19 mouse cellular contexts compared by ENCODE assay signal in genomic region chr1:191353836-191354235, GRCm38 (mm10). TPM values are rescaled to one million over a fixed set of nuclear protein-coding genes. Genes with fewer than 3 reads are reported as not detected.
DNase-seq lines count a peak whose midpoint lies in the region; ATAC-seq and TF ChIP-seq lines count a peak whose summit lies in the region.
"Had no signal": no experiment of that assay in that cellular context is flagged by ENCODE, and none has a peak within 500 bp of the region (broad histone marks: within the 10 kb centered on the region; RNA-seq: fewer than 3 reads in every experiment).

No protein-coding gene starts in this region.

- DNase-seq in NIH3T3 (ENCODE audit: low read depth) (peak; percentile 49), adipocyte (ENCODE audit: low spot score) (peak; percentile 58)
- no peak for DNase-seq in limb, embryonic 10.5 days (ENCODE audit: low spot score)
- DNase-seq in stomach, postnatal 0 days (ENCODE audit: low spot score), result no peak
- DNase-seq in c-Kit-positive CD71-positive TER-119-positive erythroid progenitor cells, embryonic 14.5 days (ENCODE audit: low spot score), result no peak
- DNase-seq in layer of hippocampus, adult 18-20 months (ENCODE audit: low spot score in 2 of 2), result no peak
- no peak for DNase-seq in left cerebral cortex, adult 18-20 months (ENCODE audit: low spot score in 2 of 2)
- DNase-seq: adrenal gland, adult 8-10 months; adrenal gland, postnatal 36 days; cerebellum, adult 11 months; cerebellum, adult 8-10 months; cerebellum, postnatal 36 days; gastrocnemius, postnatal 36 days; heart, adult 11 months; heart, postnatal 36 days had no signal

- WGBS in embryonic facial prominence, embryonic 13.5 days, result 39% methylated on average over 4 of the region's 4 CpGs
- 67% methylated on average over 4 of the region's 4 CpGs for WGBS in limb, embryonic 10.5 days
- WGBS in stomach, postnatal 0 days, result 97% methylated on average over 4 of the region's 4 CpGs

- H3K4me1 ChIP-seq in embryonic facial prominence, embryonic 13.5 days, result peaks cover 45% of the 10 kb centered on the region
- peaks cover 24% of the 10 kb centered on the region for H3K4me1 ChIP-seq in limb, embryonic 10.5 days
- H3K4me1 ChIP-seq in stomach, postnatal 0 days (replicated peaks; ENCODE audit: control insufficient read depth, insufficient read depth), result no peaks in the 10 kb centered on the region
- H3K4me1 ChIP-seq: hindbrain, embryonic 15.5 days had no signal

- peaks cover 42% of the 10 kb centered on the region for H3K36me3 ChIP-seq in embryonic facial prominence, embryonic 13.5 days
- H3K36me3 ChIP-seq in limb, embryonic 10.5 days, result peaks cover 90% of the 10 kb centered on the region
- peaks cover 19% of the 10 kb centered on the region; the same call in 1 of the 2 replicates for H3K36me3 ChIP-seq in stomach, postnatal 0 days (ENCODE audit: control insufficient read depth, insufficient read depth, low read length)

- H3K9me3 ChIP-seq in embryonic facial prominence, embryonic 13.5 days, result no peaks in the 10 kb centered on the region
- H3K9me3 ChIP-seq in limb, embryonic 10.5 days (replicated peaks), result no peaks in the 10 kb centered on the region
- no peaks in the 10 kb centered on the region for H3K9me3 ChIP-seq in stomach, postnatal 0 days (ENCODE audit: control insufficient read depth, low read length)
- H3K9me3 ChIP-seq: forebrain, embryonic 15.5 days; heart, embryonic 13.5 days; hindbrain, embryonic 15.5 days had no signal

- no peak overlapping the region for H3K4me3 ChIP-seq in embryonic facial prominence, embryonic 13.5 days
- no peak overlapping the region for H3K4me3 ChIP-seq in limb, embryonic 10.5 days
- H3K4me3 ChIP-seq in stomach, postnatal 0 days (ENCODE audit: low read depth, low read length), result no peak overlapping the region
- H3K4me3 ChIP-seq: forebrain, embryonic 15.5 days; heart, embryonic 13.5 days; hindbrain, embryonic 15.5 days had no signal

- ATAC-seq in embryonic facial prominence, embryonic 13.5 days (ENCODE audit: insufficient number of reproducible peaks, insufficient read depth, low FRiP score, low TSS enrichment, low read depth), result no peak
- ATAC-seq in stomach, postnatal 0 days (ENCODE audit: low FRiP score, low TSS enrichment), result no peak
- ATAC-seq: forebrain, embryonic 15.5 days had no signal

- H3K4me2 ChIP-seq in embryonic facial prominence, embryonic 13.5 days, result no peak overlapping the region
- H3K4me2 ChIP-seq in stomach, postnatal 0 days (replicated peaks; ENCODE audit: low read depth), result no peak overlapping the region
- H3K4me2 ChIP-seq: forebrain, embryonic 15.5 days; heart, embryonic 13.5 days; hindbrain, embryonic 15.5 days had no signal

- no peak for TF ChIP-seq CTCF in stomach, postnatal 0 days (IDR thresholded peaks at IDR 0.05; ENCODE audit: low read depth)

- peak overlapping the region; percentile 82; the same call in 1 of the 2 replicates for H3K27ac ChIP-seq in embryonic facial prominence, embryonic 13.5 days
- 0 out of 2 replicates have a peak overlapping the region, but pooled peaks have one; percentile 75 for H3K27ac ChIP-seq in limb, embryonic 10.5 days
- H3K27ac ChIP-seq in stomach, postnatal 0 days (replicated peaks), result no peak overlapping the region
- H3K27ac ChIP-seq: hindbrain, embryonic 15.5 days had no signal

- H3K27me3 ChIP-seq in embryonic facial prominence, embryonic 13.5 days, result no peaks in the 10 kb centered on the region
- no peaks in the 10 kb centered on the region for H3K27me3 ChIP-seq in limb, embryonic 10.5 days (ENCODE audit: low read depth, poor library complexity, severe bottlenecking)
- H3K27me3 ChIP-seq in stomach, postnatal 0 days (ENCODE audit: control insufficient read depth, insufficient read depth, low read length), result no peaks in the 10 kb centered on the region
- H3K27me3 ChIP-seq: forebrain, embryonic 15.5 days; heart, embryonic 13.5 days; hindbrain, embryonic 15.5 days had no signal

- H3K9ac ChIP-seq in embryonic facial prominence, embryonic 13.5 days, result no peak overlapping the region
- no peak overlapping the region for H3K9ac ChIP-seq in stomach, postnatal 0 days (ENCODE audit: low read length)
- H3K9ac ChIP-seq: forebrain, embryonic 15.5 days; heart, embryonic 13.5 days; hindbrain, embryonic 15.5 days had no signal

- no peak for TF ChIP-seq EP300 in stomach, postnatal 0 days (optimal IDR thresholded peaks at IDR 0.05)

RNA-seq across cellular contexts. Expression of gene Tmem206, which starts 28.1 kb away (rescaled TPM):
- 17.8 and 18.3 TPM in 2 replicates for polyA plus RNA-seq in embryonic facial prominence, embryonic 13.5 days (2015; fragmentation: Nextera tagmentation; extraction: Ambion mirVana)
- polyA plus RNA-seq in limb, embryonic 10.5 days (2016; fragmentation: Nextera tagmentation; extraction: Ambion mirVana), result 25.6 and 27.0 TPM in 2 replicates
- polyA plus RNA-seq in stomach, postnatal 0 days (2015; fragmentation: Nextera tagmentation; extraction: Ambion mirVana), result 6.7 and 6.8 TPM in 2 replicates
- total RNA-seq in layer of hippocampus, adult 18-20 months (2021), result 1 to 10 TPM; 8.4 to 8.6 TPM
- total RNA-seq in left cerebral cortex, adult 18-20 months (2021), result 10 to 100 TPM in 1 of 2 experiments, 1 to 10 TPM in 1; 8.2 to 10.4 TPM

RNA-seq across cellular contexts. Expression of gene Nenf, which starts 35.8 kb away (rescaled TPM):
- polyA plus RNA-seq in embryonic facial prominence, embryonic 13.5 days (2015; fragmentation: Nextera tagmentation; extraction: Ambion mirVana), result 88.3 and 94.7 TPM in 2 replicates
- polyA plus RNA-seq in limb, embryonic 10.5 days (2016; fragmentation: Nextera tagmentation; extraction: Ambion mirVana), result 50.3 and 53.7 TPM in 2 replicates
- polyA plus RNA-seq in stomach, postnatal 0 days (2015; fragmentation: Nextera tagmentation; extraction: Ambion mirVana), result 117 and 120 TPM in 2 replicates
- total RNA-seq in layer of hippocampus, adult 18-20 months (2021), result 10 to 100 TPM; 72.9 to 74.4 TPM
- 10 to 100 TPM; 76.1 to 80.3 TPM for total RNA-seq in left cerebral cortex, adult 18-20 months (2021)

RNA-seq across cellular contexts. Expression of gene Ppp2r5a, which starts 49.2 kb away (rescaled TPM):
- 14.4 and 18.6 TPM in 2 replicates for polyA plus RNA-seq in embryonic facial prominence, embryonic 13.5 days (2015; fragmentation: Nextera tagmentation; extraction: Ambion mirVana)
- polyA plus RNA-seq in limb, embryonic 10.5 days (2016; fragmentation: Nextera tagmentation; extraction: Ambion mirVana), result 11.3 and 14.4 TPM in 2 replicates
- 28.4 and 32.9 TPM in 2 replicates for polyA plus RNA-seq in stomach, postnatal 0 days (2015; fragmentation: Nextera tagmentation; extraction: Ambion mirVana)
- 10 to 100 TPM; 74.6 to 79.3 TPM for total RNA-seq in layer of hippocampus, adult 18-20 months (2021)
- 10 to 100 TPM; 89.2 to 94.1 TPM for total RNA-seq in left cerebral cortex, adult 18-20 months (2021)

Comparison
In these comparisons a context has a peak if more than half of its experiments do, and no peak if none do; other contexts are left out.
1. DNase-seq: peak in NIH3T3 (single experiment) and adipocyte (single experiment); none in limb, embryonic 10.5 days (single experiment), stomach, postnatal 0 days (single experiment), c-Kit-positive CD71-positive TER-119-positive erythroid progenitor cells, embryonic 14.5 days (single experiment), layer of hippocampus, adult 18-20 months (0 of 2) and left cerebral cortex, adult 18-20 months (0 of 2).